Mouse (Mus musculus) C3H10T1/2 (cell line): Measurements from ENCODE around the gene Mest. TPM values are rescaled to one million over a fixed set of nuclear protein-coding genes. Genes with fewer than 3 reads are reported as not detected.

Source experiments
- polyA plus RNA-seq, 2 experiments: library from polyadenylated mRNA; unstranded; fragments of >200 nt; fragmentation: generic; extraction: Trizol; gene quantifications; one replicate each; pipeline ENCODE4 v1.2.1; 2012; ENCODE audit warnings: missing spikeins in 2 of 2

Gene Mest
- polyA plus RNA-seq, result under 1 TPM in 1 of 2 experiments, not detected in 1; 0.07 TPM

DNA sequence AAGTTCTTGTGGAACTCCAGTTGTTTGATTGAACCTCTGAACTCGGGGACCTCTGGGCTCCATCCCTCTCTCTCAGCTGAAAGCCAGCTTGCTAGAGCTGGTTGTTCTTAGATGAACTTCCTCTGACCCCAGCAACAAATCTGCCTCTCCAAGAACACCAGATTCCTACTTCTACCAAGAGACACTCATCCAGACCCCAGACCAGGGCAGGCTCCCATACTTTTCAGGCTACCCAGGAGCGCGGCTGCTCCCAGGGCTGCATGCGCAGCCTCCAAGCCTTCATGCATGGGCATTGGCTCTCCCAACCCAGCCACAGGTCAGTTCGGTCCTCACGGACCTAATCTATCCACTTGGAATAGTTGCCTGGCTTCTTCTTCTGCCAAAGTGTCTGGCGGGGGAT is at the start of gene Mest:
Mest (plus strand) TSS at position 217 of the 400 bp plus-strand sequence.

DNA sequence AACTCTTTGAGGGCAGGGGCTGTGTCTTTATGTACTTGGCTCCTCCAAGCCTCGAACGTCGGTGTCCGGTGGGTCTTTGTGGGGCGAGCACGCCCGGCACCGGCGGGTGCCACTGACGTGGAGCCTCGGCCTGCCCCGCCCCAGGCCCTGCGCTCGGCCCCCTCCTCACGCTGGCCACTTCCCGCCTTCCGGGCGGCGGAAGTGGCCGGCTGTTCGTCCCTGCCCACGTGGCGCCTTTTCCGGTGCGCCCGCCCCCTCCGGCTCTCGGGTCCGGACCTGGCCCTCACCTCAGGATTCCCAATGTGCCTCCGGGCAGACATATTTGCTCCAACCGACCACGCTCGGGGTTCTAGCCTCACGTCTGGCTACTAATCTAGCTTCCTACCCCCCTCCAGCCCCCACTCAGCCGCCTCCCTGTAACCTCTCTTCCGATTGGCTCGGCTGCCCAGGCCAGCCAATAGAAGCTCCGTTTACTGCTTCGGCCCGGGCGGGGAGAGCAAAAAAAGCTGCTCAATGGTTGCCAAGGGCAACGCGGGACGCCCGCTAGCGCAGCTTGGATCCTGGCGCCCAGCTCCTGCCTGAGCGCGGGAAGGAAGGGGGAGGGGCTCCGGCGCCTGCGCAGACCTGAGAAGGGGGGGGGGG is 29.9 kb upstream of the Mest start, which contains the start of gene Cep41:
Cep41 (minus strand) TSS at position 400 of the 642 bp plus-strand sequence.

Other genes starting within 250 kb of the Mest start
- gene Tmem209, start 213.8 kb upstream of the Mest start, polyA plus RNA-seq, result 10 to 100 TPM in 1 of 2 experiments, 1 to 10 TPM in 1; 2.6 to 11.3 TPM
- gene Ssmem1, start 213.7 kb upstream of the Mest start, polyA plus RNA-seq, result under 1 TPM in 1 of 2 experiments, not detected in 1; 0.05 TPM
- gene Cpa2, start 182.0 kb upstream of the Mest start, polyA plus RNA-seq, result under 1 TPM in 1 of 2 experiments, not detected in 1; 0.05 TPM
- not detected for gene Cpa4, start 155.2 kb upstream of the Mest start, polyA plus RNA-seq
- gene Cpa5, start 112.5 kb upstream of the Mest start, polyA plus RNA-seq, result not detected
- under 1 TPM in 1 of 2 experiments, not detected in 1; 0.24 TPM for gene Cpa1, start 84.3 kb upstream of the Mest start, polyA plus RNA-seq
- 1 to 10 TPM; 1.2 to 5.7 TPM for gene Cep41, start 29.8 kb upstream of the Mest start, polyA plus RNA-seq
- 10 to 100 TPM in 1 of 2 experiments, 1 to 10 TPM in 1; 2.4 to 19.5 TPM for gene Copg2, start 173.2 kb downstream of the Mest start, polyA plus RNA-seq
- not detected for gene Tsga13, start 192.0 kb downstream of the Mest start, polyA plus RNA-seq
- gene Klf14, start 235.5 kb downstream of the Mest start, polyA plus RNA-seq, result not detected